Mouse (Mus musculus) liver (tissue): ENCODE results near the gene Dnase1l3.

Experiments used
- DNase-seq: peaks from one replicate; pipeline ENCODE4 v3.0.0-alpha.2; 2020; ENCODE audit warnings: mixed read lengths

The Dnase1l3 gene

DNA sequence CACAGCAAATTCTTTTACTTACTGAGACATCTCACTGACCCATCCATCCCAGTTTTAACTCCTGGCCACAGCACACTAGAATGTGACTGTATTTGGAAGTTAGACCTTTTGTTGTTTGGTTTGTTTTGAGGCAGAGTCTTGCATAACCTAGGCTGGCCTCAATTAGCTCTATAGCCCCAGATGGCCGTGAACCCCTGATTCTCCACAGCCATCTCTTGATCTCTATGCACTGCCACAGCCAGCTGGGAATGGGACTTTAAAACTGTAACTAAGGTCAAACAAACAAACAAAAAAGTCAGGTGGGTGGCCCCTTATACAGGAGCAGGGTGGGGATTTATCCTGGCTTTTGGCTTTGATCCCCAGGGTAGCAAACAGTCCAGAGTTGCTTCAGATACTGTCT is 19.7 kb downstream of the Dnase1l3 start:
- DNase-seq: no peak

DNA sequence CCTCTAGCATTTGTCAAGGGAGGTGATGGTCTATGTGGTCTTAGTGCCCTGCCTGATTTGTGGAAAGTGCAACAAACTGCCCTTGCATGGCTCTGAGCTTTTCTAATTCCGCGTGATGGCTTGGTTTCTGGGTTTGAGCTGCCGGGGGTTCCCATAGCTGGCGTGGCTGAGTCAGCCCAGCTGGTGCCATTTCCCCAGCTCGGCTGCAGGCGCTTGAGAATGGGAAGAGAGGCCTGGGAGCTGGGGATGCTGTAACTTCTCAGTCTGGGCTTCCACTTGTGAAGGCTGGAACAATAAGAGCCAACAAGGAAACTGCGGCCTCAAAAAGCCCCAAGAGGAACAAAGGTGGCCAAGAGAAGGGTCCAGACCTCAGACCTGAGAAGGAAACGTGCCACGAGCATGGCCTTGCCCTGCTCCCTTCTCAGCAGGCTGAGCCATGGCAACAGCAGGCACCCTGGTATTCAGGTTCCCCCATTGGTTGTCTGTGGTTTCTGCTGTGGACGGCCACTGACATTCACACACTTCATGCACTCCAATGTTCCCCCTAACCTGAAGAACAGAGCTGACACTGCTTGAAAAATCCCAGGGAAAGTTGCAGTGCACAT is 22.4 kb downstream of the Dnase1l3 start:
- DNase-seq: no peak

DNA sequence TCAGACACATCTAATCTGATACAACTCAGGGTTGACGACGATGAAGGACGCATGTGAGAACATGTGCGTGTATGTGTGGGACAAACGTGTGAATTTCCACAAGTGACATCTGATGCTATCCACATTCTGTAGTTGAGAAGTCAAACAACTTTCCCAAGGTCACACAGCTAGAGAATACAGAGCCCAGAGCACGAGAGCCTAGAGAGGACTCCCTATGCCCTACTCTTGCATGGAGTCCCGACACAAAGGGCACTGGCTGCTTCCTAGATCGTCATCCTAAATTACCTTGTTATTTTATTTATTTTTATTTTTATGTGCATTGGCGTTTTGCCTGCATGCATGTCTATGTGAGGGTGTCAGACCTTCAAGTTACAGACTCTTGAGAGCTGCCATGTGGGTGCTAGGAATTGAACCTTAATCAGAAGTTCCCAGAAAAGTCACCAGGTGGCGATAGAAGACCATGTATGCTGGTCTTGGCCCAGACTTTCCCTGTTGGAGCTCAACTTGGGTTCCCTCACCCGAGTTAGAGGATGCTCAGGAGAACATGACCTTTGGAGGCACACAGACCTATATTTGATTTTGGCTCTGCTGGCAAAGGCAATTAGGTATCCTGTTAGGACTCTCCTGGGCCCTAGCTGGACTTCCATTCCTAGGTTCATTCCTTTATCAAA is 30.0 kb downstream of the Dnase1l3 start:
- peak; percentile 37 for DNase-seq

DNA sequence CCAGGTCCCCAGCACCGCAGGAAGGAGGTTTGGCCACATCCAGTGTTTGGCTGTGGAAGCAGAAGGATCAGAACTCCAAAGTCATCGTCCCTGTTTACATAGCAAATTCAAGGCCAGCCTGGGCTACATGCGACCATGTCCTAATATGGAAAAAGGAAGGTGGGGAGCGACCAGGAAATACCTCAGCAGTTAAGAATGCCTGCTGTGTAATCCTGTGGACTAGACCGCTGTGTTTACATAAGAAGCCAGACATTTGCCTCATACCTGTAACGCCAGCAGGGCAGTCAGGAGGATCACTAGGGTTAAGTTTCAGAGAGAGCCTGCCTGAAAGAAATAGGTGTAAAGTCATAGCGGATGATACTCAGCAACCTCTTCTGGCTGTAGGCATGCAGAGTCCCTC is 31.2 kb downstream of the Dnase1l3 start:
- no peak for DNase-seq

DNA sequence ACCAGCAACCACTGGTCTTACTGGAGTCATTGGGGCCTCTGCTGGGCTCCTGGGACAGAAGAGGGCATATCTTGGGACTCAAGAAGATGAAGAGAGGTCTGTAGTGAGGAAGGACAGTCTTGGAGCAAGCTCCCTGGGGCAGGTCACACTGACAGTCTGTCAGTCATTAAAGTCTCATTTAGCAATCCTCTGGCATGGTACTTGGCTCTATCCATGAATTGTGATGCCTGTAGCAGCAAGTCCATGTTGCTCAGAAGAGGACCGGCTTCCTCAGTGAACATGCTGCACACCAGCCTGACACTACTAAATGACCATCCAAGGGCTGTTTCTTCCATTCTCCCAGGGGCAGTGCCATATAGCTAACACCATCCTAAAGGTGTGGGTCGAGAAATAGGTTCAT is 31.7 kb downstream of the Dnase1l3 start:
- DNase-seq: no peak

DNA sequence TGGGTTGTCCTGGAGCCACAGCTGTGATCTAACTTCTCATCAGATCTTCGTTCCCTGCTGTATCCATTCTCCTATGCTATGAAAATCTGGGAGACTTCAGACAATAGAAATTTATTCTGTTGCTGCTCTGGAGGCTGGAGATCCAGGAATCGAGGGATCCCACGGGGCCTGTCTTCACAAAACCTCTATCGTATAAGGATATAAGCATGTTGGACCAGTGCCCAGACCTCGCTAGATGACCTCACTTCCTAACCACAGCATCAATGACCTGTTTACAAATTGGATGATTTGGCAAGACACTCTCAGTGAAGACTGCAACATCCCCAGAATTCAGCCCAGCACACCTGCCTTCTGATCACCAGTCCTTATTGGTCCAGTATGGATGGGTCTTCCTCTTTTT is 32.7 kb downstream of the Dnase1l3 start:
- no peak for DNase-seq

DNA sequence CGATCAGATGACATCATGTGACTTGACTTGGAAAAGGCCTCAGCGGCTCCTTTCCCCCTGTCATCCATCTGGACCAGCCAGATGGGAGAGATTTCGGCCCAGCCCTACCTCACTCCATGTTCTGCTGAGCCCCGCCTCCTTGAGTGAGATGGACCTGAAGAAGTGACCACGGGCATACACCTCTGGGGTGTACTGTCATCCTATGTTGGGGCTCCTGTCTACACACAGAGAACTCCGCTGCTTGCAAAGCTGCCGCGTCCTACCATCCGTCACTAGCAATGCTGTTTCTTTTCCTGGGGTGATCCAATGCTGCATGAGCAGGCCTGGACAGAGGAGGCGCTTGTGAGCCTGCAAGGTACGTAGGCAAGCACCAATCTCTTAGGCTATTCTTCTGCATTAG is 33.8 kb downstream of the Dnase1l3 start:
- DNase-seq: peak; percentile 13

DNA sequence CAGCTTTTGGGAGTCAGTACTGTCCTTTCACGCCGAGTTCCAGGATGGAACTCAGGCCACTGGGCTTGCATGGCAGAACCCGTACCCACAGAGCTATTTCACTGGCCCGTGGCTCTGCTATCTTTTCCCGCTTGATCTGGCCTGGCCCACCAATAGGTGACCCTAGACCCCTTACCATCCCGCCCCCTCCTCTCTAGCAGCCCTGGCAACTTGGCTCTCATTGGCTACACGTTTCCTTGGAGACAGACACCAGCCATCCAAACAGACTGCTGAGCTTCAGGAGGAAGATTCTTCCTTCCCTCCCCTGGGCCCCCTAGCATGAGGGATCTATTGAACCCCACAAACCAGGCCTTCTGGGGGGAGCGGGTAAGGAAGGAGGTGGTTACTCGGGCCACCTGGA is 37.3 kb downstream of the Dnase1l3 start, which contains the start of gene Gm45521:
Gene Gm45521 (plus strand): TSS at position 240 of the 400 bp plus-strand sequence.
- no peak for DNase-seq

DNA sequence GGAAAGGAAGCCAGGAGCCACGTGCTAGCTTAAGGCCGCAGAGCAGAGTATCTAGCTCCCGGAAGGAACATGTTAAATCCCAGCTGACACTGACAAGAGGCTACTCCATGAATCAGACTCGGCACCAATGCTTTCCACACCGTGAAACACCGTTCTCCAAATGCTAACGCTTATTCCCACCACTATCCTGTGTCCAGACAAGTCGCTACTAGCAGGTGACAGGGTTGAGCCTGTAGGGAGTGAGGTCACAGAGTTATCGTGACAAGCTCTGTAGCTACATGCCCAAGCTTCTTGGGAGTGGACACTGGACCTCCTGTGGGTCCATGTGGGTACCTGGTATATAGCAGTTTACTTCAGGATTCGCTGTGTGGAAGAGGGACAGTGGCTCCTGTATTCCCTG is 37.9 kb downstream of the Dnase1l3 start:
- DNase-seq: no peak

DNA sequence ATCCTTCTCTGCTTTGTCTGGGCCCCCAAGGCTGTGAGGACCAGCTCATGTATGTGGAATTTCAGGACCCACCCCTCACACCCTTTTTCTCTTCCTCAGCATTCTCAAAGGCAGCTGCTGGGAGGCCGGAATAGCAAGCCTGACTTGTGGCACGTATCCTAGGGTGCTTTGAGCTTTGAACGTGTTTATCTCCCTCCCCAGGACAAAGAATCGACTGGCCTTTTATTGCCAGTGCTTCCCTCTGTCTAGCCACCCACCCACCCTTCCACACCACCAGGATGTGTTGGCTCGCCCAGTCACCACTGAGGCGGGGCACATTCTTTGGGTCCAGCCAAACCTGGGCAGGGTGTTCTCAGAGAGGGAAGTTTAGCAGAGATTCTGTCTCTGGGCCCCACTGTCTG is 40.3 kb downstream of the Dnase1l3 start:
- DNase-seq: no peak

DNA sequence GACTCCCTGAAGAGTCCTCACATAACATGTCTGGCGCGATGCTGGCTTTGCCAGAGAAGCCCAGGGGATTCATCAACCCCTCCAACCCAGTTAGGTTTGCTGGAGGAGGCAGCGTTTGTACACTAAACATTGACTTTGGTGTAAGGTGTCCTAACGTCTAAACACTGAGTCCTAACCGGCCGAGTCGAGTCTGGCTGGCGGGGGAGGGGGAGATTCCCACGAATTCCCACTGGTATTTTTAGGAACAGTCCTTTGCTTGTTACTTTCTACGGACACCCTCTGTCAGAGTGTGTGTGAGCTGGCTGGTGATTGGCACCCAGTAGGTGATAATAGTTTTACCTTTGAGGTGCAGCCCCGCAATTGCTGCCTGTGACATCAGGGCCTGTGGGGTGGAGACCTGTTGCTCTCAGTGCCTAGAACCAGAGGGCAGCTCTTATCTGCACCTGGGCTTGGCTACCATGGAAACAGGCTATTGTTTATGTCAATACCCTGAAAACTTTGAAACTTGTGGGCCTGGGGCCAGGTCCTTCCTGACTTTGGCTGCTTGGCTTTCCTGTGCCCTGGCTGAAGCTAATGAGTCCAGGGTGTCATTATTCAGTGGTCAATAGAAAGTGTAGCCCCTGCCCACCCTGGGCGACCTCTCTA is 41.6 kb downstream of the Dnase1l3 start:
- DNase-seq: peak; percentile 50

DNA sequence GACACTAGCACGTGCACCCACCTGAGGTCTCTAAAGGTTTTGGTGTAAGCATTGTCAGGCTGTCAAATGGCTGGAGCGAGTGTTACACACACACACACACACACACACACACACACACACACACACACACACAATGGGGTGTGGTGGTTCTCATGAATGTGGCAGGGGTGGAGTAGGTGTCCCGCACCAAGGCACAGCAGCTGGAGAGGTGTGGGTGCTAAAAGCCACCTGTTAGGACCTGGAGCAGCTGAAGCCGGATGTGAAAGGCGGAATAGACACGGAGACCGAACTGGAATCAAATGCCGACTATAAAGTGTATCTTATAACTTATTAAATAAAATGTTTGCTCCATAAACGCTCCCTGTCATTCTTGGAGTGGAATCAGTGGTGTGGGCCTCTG is 43.1 kb downstream of the Dnase1l3 start:
- DNase-seq: no peak

DNA sequence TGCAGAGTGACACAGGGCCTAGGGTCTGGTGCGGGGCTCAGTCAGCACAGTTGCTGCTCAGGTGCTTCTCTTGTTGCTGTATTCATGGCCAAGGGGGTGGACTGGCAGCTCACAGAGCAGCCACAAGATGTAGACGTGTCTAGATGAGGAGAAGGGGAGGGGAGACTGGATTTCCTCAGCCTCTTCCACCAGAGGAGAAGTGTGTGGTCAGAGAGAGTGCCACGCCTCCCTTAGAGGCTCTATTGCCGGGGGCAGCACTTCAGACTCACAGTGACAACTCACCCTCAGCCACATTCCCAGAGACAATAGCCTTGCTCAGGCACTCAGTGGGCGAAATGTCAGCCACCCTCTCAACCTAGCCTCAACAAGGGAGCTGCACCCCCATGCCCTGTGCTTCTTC is 49.1 kb downstream of the Dnase1l3 start:
- no peak for DNase-seq

DNA sequence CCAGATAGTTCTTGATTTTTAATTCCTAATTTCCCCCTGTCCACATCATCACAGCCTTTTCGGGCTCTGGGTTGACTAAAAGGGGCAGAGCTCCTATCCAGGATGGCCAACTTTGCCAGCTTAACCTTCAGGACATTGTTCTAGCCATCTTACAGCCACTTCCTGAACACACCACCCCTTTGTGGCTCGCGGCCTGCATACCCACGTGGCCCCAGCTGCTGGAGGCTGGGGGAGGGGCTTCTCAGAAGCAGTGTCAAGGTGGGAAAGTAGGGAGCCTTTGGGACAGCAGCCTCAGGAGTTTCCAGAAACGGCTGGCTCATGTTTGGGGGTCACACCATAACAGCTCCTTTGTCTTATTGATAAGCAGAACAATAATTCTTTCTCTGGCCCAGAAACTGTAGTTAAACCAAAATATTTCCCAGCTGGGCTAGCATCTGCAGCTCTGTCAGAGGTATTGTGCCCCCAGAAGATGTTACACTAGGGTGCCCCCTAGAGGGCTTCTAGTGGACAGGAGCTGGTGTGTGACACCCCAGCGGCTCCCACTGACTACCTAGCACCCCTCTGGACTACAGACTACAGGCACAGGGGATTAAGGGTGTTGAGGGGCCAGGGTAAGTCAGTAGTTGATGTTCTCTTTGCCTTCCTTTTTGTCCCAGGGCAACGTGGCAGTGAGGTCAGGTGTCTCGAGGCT is 49.9 kb downstream of the Dnase1l3 start:
- DNase-seq: no peak

DNA sequence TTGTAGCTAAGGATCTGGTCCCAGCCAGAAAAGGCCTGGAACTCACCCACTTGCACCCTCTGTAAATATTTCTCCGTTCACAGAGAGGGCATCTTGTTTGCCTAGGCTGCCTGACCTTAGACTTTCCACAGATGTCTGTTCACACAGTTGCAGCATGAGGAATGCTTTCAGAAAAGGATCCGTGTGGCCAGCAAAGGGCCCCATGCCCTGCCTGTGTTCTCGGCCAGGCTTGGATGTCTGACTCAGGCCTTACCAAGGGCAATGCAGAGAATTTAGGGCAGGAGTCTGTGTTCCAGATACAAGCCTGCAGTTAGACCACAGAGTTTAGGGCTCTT is 50.6 kb downstream of the Dnase1l3 start:
- DNase-seq: no peak

DNA sequence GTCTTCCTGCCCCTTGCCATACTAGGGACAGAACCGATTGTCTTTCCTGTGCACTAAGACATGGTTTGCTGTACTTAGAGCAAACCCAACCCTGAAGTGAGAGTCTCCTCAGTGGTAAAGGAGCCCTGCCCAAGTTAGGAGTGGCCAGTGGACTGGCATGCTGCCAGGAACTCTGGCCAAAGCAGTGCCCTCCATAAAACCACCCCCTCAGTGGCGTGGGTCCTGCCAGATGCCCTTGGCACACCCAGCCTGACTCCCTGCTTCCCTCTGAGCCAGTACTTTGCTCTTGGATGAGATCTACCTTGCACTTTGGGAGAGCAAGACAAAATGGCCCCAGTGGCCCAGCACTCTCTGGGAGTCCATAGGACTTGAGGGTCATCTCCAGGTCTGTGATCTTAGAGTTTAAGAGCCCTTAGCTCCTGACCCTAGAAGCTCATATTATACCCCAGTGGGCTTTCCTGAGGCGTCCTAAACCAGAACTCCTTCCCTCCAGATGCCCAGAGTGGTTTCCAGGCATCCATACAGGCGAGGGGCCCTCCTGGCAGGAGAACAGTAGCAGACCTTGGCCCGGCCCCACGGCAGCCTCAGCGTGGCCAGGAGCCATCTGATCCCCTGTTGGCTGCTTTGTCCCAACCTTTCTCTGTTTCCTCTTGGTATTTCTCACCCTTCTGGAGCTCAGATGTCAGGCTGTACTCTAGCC is 51.1 kb downstream of the Dnase1l3 start:
- DNase-seq: no peak

DNA sequence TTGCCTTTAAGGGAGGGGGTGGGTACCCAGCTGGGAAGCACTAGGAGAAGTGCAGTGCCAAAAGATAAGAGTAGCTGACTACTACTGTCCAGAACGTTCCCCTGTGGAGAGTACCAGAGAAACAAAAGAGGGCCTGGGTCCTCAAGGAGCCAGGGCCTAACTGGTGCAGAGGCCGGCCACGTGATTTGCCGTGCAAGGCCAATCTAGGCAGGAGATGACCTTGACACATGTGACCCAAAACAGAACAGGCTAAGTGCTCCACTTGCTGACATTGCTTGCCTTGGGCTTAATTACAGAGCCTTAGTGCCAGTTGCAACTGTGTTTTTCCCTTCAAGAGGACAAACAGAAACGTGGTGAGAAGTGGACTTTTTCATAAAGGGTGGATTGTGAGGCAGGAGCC is 53.0 kb downstream of the Dnase1l3 start:
- no peak for DNase-seq

DNA sequence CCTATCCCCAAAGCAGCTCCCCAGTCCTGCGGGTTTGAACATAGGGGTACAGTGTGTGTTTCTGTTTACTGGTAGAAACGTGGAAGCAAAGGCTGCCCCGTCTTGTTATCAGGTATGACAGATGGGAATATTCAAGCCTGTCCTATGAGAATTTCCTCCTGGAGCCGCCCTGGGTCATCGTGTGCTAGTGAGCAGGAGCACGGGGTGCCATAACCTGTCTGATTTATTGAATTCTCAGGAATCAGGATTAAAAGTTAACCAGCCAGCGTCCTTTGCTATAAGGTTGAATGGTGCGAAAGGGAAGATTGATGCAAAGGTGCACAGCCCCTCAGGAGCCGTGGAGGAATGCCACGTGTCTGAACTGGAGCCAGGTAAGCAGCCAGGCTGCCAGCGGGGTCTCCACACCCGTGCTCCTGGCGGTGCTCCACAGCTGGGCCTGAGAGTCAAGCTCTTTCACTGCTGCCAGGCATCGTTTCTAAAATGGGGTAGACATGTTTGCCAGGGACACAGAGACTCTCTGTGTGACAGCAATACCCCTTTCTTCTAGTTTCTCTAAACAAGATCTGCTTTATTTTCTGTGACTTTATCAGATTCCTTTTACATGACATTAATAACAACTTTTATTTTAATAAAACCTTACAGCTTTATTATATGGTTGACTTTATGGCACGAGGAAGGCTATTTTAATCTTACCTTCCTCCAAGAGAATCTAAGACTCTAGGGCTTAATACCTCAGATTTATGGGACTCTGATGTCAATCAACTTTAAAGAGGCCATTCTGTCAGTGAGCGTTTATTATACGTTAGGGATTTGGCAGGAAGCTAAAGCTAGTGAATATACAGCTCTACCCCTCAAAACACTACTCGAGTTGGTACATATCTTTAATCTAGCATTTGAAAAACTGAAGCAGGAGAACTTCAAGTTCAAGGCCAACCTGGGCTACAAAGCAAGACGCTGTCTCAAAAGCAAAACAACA is 55.3 kb downstream of the Dnase1l3 start:
- no peak for DNase-seq

DNA sequence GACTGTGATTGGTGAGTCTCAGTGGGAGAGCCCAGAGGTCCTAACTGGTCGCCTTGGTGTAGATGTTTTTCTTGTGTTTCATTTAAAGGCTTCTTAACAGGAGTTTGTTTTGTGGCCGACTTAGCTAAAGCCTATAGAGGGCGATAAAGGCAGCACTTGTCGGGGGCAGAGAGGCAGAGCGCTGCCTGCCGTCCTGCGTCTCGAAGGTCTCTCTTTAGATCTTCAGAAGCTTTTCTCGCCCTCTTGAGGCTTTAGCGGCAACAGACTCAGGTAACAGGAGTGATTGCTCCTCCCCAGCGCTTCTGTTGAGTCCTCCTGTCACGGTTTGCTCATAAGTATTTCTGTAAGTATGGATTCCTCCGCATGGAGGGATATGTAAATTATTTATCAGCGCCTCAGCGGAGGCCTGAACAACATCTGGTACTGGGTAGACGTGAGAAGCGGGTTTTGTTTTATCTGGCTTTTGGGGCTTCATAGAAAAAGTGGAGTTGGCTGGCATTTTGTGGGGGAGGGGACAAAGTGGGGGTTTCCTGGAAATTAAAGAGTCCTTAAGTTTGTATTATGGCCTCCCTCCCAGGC is 57.2 kb downstream of the Dnase1l3 start:
- DNase-seq: no peak

DNA sequence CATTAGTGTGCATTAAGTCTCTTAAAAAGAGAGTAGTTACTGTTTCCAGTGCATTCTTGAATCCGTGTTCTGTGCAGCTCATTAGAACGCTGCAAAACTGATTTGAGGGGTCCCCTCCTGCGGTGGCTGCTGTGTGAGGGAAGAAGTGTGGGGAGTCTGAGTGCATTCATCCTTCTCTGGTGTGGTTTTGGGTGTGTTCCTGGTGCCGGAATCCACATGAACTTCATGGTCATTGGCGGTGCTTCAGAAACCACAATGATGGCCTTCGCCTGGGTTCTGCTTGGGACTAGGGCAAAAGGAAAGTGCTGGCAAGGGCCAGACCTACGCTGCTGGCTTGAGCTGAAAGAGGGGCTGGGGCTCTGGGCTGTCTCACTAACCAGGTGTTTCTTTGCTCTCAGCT is 60.2 kb downstream of the Dnase1l3 start:
- DNase-seq: no peak

DNA sequence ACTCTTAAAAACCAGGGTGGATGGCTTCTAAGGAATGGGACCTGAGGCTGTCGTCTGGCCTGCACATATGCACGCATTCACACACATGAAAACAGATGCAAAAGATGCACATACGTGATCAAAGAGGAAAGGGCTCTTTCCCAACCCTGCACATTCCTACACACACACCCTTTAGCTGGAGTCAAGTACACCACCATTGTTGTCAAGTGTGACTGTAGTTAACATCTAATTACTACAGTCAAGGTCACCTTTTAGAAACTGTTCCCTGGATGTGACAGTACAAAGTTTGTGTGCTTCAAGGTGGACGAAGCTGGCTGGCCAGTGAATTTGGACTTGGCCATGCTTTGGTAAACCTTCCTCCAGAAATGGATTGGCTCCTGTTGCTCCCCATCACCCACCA is 62.2 kb downstream of the Dnase1l3 start:
- no peak for DNase-seq

DNA sequence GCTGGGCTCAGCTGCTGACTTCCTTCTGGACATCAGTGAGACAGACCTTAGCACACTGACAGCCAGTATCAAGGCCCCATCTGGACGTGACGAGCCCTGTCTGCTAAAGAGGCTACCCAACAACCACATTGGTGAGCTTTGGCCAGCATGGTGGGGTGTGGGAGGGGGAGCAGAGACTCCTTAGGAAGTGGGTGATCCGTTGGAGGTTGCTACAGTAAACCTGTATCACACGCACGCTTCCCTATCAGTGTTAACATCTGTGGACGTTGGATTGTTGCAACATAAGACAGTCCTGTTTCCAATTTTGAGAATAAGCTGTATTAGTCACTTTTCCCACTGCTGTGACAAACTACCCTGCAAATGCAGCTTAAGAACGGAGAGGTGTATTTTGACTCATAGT is 65.3 kb downstream of the Dnase1l3 start:
- no peak for DNase-seq
